Mouse (Mus musculus): Measurements from ENCODE around the gene C1qtnf9. TPM values are rescaled to one million over a fixed set of nuclear protein-coding genes. Genes with fewer than 3 reads are reported as not detected.

Gene C1qtnf9
- polyA plus RNA-seq, 1 experiment from 2014 or later = not detected

Other genes with a start within 250 kb of the C1qtnf9 start
- 36.6 and 45.8 TPM in 2 replicates for gene Spata13, start 134.1 kb upstream of the C1qtnf9 start, polyA plus RNA-seq (2014; fragmentation: Nextera tagmentation; extraction: Ambion mirVana)
- gene Mipep, start 16.4 kb downstream of the C1qtnf9 start, polyA plus RNA-seq (2014; fragmentation: Nextera tagmentation; extraction: Ambion mirVana) = 22.9 and 24.4 TPM in 2 replicates